Mouse (Mus musculus): ENCODE measurements around the gene Gm10775. TPM values are rescaled to one million over a fixed set of nuclear protein-coding genes. Genes with fewer than 3 reads are reported as not detected.
A peak's percentile ranks its signal among the peaks of the same experiment; 100 is the strongest.

Gm10775 gene
- polyA plus RNA-seq, 1 experiment from 2014 or later: not detected

GRCm38 (mm10) chr13:65258175-65258954, 974 bp upstream of the Gm10775 start:
- Histone ChIP-seq H3K4me1 (ENCODE audit: control insufficient read depth, insufficient read depth, low read length) (no peaks in the 10 kb centered on the region), H3K9ac (ENCODE audit: low read length) (no peak overlapping the region), H3K9me3 (ENCODE audit: control insufficient read depth, low read length) (peaks cover 50% of the 10 kb centered on the region), H3K27me3 (ENCODE audit: control insufficient read depth, insufficient read depth, low read length) (no peaks in the 10 kb centered on the region), H3K27ac (ENCODE audit: low read depth, low read length) (no peak overlapping the region), H3K36me3 (ENCODE audit: control insufficient read depth, insufficient read depth, low read length) (peaks cover 4% of the 10 kb centered on the region), H3K4me2 (peak overlapping the region; percentile 33; the same call in 1 of the 2 replicates), H3K4me3 (ENCODE audit: low read depth, low read length) (no peak overlapping the region)
- WGBS: 29% methylated on average over 36 of the region's 36 CpGs
- ATAC-seq (ENCODE audit: low FRiP score): peak; percentile 81
- DNase-seq (ENCODE audit: low spot score, missing footprints): peak; percentile 92

- WGBS: 98% methylated on average over 5 of the region's 5 CpGs
- H3K36me3 ChIP-seq (ENCODE audit: control insufficient read depth, insufficient read depth, low read length): peaks cover 7% of the 10 kb centered on the region
These were observed 2.7 kb downstream of the Gm10775 start for GRCm38 (mm10) chr13:65262086-65262485.

GRCm38 (mm10) chr13:65277994-65278382, 18.6 kb downstream of the Gm10775 start:
- peak overlapping the region; percentile 80 for H3K9ac ChIP-seq (ENCODE audit: low read length)
- ATAC-seq (ENCODE audit: low FRiP score) (peak; percentile 61), DNase-seq (ENCODE audit: low spot score, missing footprints) (no peak)
- H3K4me1 ChIP-seq (ENCODE audit: control insufficient read depth, insufficient read depth, low read length): no peaks in the 10 kb centered on the region
- H3K4me2 ChIP-seq: peak overlapping the region; percentile 52
- H3K4me3 ChIP-seq (ENCODE audit: low read depth, low read length): peak overlapping the region; percentile 65
- WGBS: 14% methylated on average over 9 of the region's 9 CpGs
- H3K27ac ChIP-seq (ENCODE audit: low read depth, low read length): peak overlapping the region; percentile 54; the same call in 1 of the 2 replicates
- H3K36me3 ChIP-seq (ENCODE audit: control insufficient read depth, insufficient read depth, low read length): no peaks in the 10 kb centered on the region; the same call in 1 of the 2 replicates
- peaks cover 25% of the 10 kb centered on the region for H3K9me3 ChIP-seq (ENCODE audit: control insufficient read depth, low read length)
- H3K27me3 ChIP-seq (ENCODE audit: control insufficient read depth, insufficient read depth, low read length): no peaks in the 10 kb centered on the region

More at GRCm38 (mm10) chr13:65262086-65262485, 2.7 kb downstream of the Gm10775 start:
- no peaks in the 10 kb centered on the region for H3K27me3 ChIP-seq (ENCODE audit: control insufficient read depth, insufficient read depth, low read length)
- peaks cover 64% of the 10 kb centered on the region for H3K9me3 ChIP-seq (ENCODE audit: control insufficient read depth, low read length)
- DNase-seq (ENCODE audit: low spot score, missing footprints) (no peak), ATAC-seq (ENCODE audit: low FRiP score) (no peak)
- no peak overlapping the region for H3K4me2 ChIP-seq
- no peak overlapping the region for H3K27ac ChIP-seq (ENCODE audit: low read depth, low read length)
- no peaks in the 10 kb centered on the region for H3K4me1 ChIP-seq (ENCODE audit: control insufficient read depth, insufficient read depth, low read length)
- H3K9ac ChIP-seq (ENCODE audit: low read length): no peak overlapping the region
- no peak overlapping the region for H3K4me3 ChIP-seq (ENCODE audit: low read depth, low read length)

- Histone ChIP-seq H3K9me3 (ENCODE audit: control insufficient read depth, low read length) (peaks cover 18% of the 10 kb centered on the region), H3K36me3 (ENCODE audit: control insufficient read depth, insufficient read depth, low read length) (no peaks in the 10 kb centered on the region; the same call in 1 of the 2 replicates)
These were observed 19.3 kb downstream of the Gm10775 start, which contains the start of gene Zfp369 for GRCm38 (mm10) chr13:65278383-65279341. Gene Zfp369, plus strand, starts transcription at chr13:65278814.

GRCm38 (mm10) chr13:65286771-65287170, 27.4 kb downstream of the Gm10775 start:
- peaks cover 50% of the 10 kb centered on the region for H3K9me3 ChIP-seq (ENCODE audit: control insufficient read depth, low read length)
- no peaks in the 10 kb centered on the region for H3K27me3 ChIP-seq (ENCODE audit: control insufficient read depth, insufficient read depth, low read length)
- H3K4me1 ChIP-seq (ENCODE audit: control insufficient read depth, insufficient read depth, low read length): no peaks in the 10 kb centered on the region
- H3K36me3 ChIP-seq (ENCODE audit: control insufficient read depth, insufficient read depth, low read length): peaks cover 42% of the 10 kb centered on the region
- WGBS: 98% methylated on average over 2 of the region's 2 CpGs
- H3K4me3 ChIP-seq (ENCODE audit: low read depth, low read length): no peak overlapping the region
- no peak for DNase-seq (ENCODE audit: low spot score, missing footprints)
- H3K9ac ChIP-seq (ENCODE audit: low read length): no peak overlapping the region
- no peak for ATAC-seq (ENCODE audit: low FRiP score)
- no peak overlapping the region for H3K27ac ChIP-seq (ENCODE audit: low read depth, low read length)
- no peak overlapping the region for H3K4me2 ChIP-seq

More at GRCm38 (mm10) chr13:65278383-65279341, 19.3 kb downstream of the Gm10775 start, which contains the start of gene Zfp369:
- Histone ChIP-seq H3K27me3 (ENCODE audit: control insufficient read depth, insufficient read depth, low read length) (no peaks in the 10 kb centered on the region), H3K9ac (ENCODE audit: low read length) (peak within 1 kb of the TSS; percentile 80), H3K4me2 (peak within 1 kb of the TSS; percentile 52), H3K27ac (ENCODE audit: low read depth, low read length) (peak within 1 kb of the TSS; percentile 54), H3K4me3 (ENCODE audit: low read depth, low read length) (peak within 1 kb of the TSS; percentile 65), H3K4me1 (ENCODE audit: control insufficient read depth, insufficient read depth, low read length) (no peaks in the 10 kb centered on the region)
- peak; percentile 98 for ATAC-seq (ENCODE audit: low FRiP score)
- peak; percentile 99 for DNase-seq (ENCODE audit: low spot score, missing footprints)
- WGBS: under 1% methylated on average over 50 of the region's 50 CpGs

- Histone ChIP-seq H3K9me3 (ENCODE audit: control insufficient read depth, low read length) (peaks cover 58% of the 10 kb centered on the region), H3K9ac (ENCODE audit: low read length) (no peak overlapping the region), H3K4me2 (no peak overlapping the region), H3K27me3 (ENCODE audit: control insufficient read depth, insufficient read depth, low read length) (no peaks in the 10 kb centered on the region), H3K36me3 (ENCODE audit: control insufficient read depth, insufficient read depth, low read length) (peaks cover 59% of the 10 kb centered on the region), H3K4me3 (ENCODE audit: low read depth, low read length) (no peak overlapping the region), H3K27ac (ENCODE audit: low read depth, low read length) (no peak overlapping the region), H3K4me1 (ENCODE audit: control insufficient read depth, insufficient read depth, low read length) (no peaks in the 10 kb centered on the region)
- WGBS: 97% methylated on average over 4 of the region's 4 CpGs
- ATAC-seq (ENCODE audit: low FRiP score): no peak
- DNase-seq (ENCODE audit: low spot score, missing footprints): peak; percentile 51
These were observed 37.0 kb downstream of the Gm10775 start for GRCm38 (mm10) chr13:65296354-65296753.

Other genes starting within 250 kb of the Gm10775 start
- gene Spata31d1c, start 226.5 kb upstream of the Gm10775 start, polyA plus RNA-seq (2014; fragmentation: Nextera tagmentation; extraction: Ambion mirVana): not detected in 2 replicates
- gene Prss47, start 206.8 kb upstream of the Gm10775 start, polyA plus RNA-seq (2014; fragmentation: Nextera tagmentation; extraction: Ambion mirVana): not detected in 2 replicates
- gene Mfsd14b, start 146.6 kb upstream of the Gm10775 start, polyA plus RNA-seq (2014; fragmentation: Nextera tagmentation; extraction: Ambion mirVana): 44.0 and 44.7 TPM in 2 replicates
- not detected in 2 replicates for gene Olfr465-ps1, start 121.5 kb upstream of the Gm10775 start, polyA plus RNA-seq (2014; fragmentation: Nextera tagmentation; extraction: Ambion mirVana)
- not detected in 2 replicates for gene Olfr466, start 109.3 kb upstream of the Gm10775 start, polyA plus RNA-seq (2014; fragmentation: Nextera tagmentation; extraction: Ambion mirVana)
- not detected in 2 replicates for gene Nlrp4f, start 53.6 kb upstream of the Gm10775 start, polyA plus RNA-seq (2014; fragmentation: Nextera tagmentation; extraction: Ambion mirVana)
- 19.7 and 20.7 TPM in 2 replicates for gene Zfp369, start 19.3 kb downstream of the Gm10775 start, polyA plus RNA-seq (2014; fragmentation: Nextera tagmentation; extraction: Ambion mirVana)